Mouse (Mus musculus): ENCODE results near the gene Gm21962.

- TF ChIP-seq CTCF (IDR thresholded peaks at IDR 0.05; ENCODE audit: control insufficient read depth, insufficient read depth, insufficient replicate concordance, low read depth, low read length): no peak
- TF ChIP-seq POLR2A (IDR thresholded peaks at IDR 0.05; ENCODE audit: control insufficient read depth, low read depth, low read length): no peak
Observed at GRCm38 (mm10) chr3:137633726-137634125, 37.6 kb upstream of the Gm21962 start.

Data from testis, adult 2 months (tissue).